Mouse (Mus musculus) embryonic fibroblast, embryonic 13.5 days (primary cell): ENCODE results near the gene Gpat2.
A peak's percentile ranks its signal among the peaks of the same experiment; 100 is the strongest.

ENCODE experiments used
- CTCF ChIP-seq: IDR thresholded peaks from 2 replicates; pipeline ENCODE4 v1.5.1; 2011; ENCODE audit warnings: mild to moderate bottlenecking, control low read depth, low read length, moderate library complexity, borderline replicate concordance; ENCODE audit not compliant: insufficient read depth
- POLR2A ChIP-seq: IDR thresholded peaks from 2 replicates; pipeline ENCODE4 v1.6.1; 2011; ENCODE audit warnings: low read depth, mild to moderate bottlenecking, control low read depth, low read length, moderate library complexity

DNA sequence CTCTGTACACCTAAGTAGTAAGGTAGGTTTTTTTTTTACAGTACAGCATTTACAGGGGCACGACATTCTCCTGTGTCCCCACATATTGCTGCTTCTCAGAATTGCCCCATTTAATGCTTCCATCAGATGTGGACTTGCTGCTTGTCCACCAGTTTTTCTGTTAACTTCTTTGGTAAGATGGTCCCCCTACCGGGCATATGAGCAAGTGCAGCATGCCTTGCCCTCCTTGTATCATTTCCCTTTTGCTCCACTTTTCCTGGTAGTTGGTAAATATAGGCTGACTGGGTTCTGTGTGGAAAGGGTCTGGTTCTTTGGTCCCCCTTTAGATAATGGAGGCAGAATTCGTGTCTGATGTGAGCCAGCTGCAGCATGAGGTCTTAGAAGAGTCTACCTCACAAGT is 5.2 kb downstream of the Gpat2 start:
- no peak for TF ChIP-seq POLR2A
- peak; percentile 24; the same call in 1 of the 2 replicates for TF ChIP-seq CTCF
